Mouse (Mus musculus): Measurements from ENCODE around the gene Tmem132a.

GRCm38 (mm10) chr19:10845454-10845853, 24.3 kb downstream of the Tmem132a start:
- TF ChIP-seq POLR2A (IDR thresholded peaks at IDR 0.05; ENCODE audit: extremely low read depth, insufficient read depth, low read length), result no peak
- no peak for TF ChIP-seq CTCF (IDR thresholded peaks at IDR 0.05; ENCODE audit: extremely low read depth, insufficient read depth, low read length)
